Mouse (Mus musculus) heart, embryonic 13.5 days (tissue): ENCODE measurements at regions not wholly inside any gene's neighbourhood (a gene's known extent, or its start where the extent isn't known, plus 50 kb on each side); places are given as distances from the start of the nearest gene placed in this dataset.

Source experiments
- ATAC-seq: fragments of 200-750 bp; cut with Nextera tagmentation; 2 replicates; pipeline ENCODE4 v1.8.0; 2017; ENCODE audit warnings: moderate TSS enrichment; ENCODE audit not compliant: insufficient number of reproducible peaks, low FRiP score, low TSS enrichment; ENCODE audit errors: extremely low read depth
- H3K27ac ChIP-seq: fragments of 300-500 bp; sonication (generic); replicated peaks from 2 replicates; pipeline ENCODE4 v1.5.1; 2015; ENCODE audit warnings: moderate library complexity, mild to moderate bottlenecking, inconsistent platforms
- H3K27me3 ChIP-seq: fragments of 300-500 bp; sonication (generic); replicated peaks from 2 replicates; pipeline ENCODE4 v1.6.1; 2015; ENCODE audit warnings: mild to moderate bottlenecking, inconsistent platforms
- H3K36me3 ChIP-seq: fragments of 300-500 bp; sonication (generic); 2 replicates; pipeline ENCODE4 v1.6.1; 2015; ENCODE audit warnings: mild to moderate bottlenecking, inconsistent platforms
- H3K4me1 ChIP-seq: fragments of 300-500 bp; sonication (generic); 2 replicates; pipeline ENCODE4 v1.6.1; 2015; ENCODE audit warnings: inconsistent platforms
- H3K4me2 ChIP-seq: fragments of 300-500 bp; sonication (generic); 2 replicates; pipeline ENCODE4 v1.6.1; 2015; ENCODE audit warnings: inconsistent platforms, mild to moderate bottlenecking, moderate library complexity
- H3K4me3 ChIP-seq: fragments of 300-500 bp; sonication (generic); 2 replicates; pipeline ENCODE4 v1.5.1; 2015; ENCODE audit warnings: moderate library complexity, mild to moderate bottlenecking, inconsistent platforms
- H3K9ac ChIP-seq: fragments of 300-500 bp; sonication (generic); 2 replicates; pipeline ENCODE4 v1.6.1; 2015; ENCODE audit warnings: inconsistent platforms, mild to moderate bottlenecking, moderate library complexity
- H3K9me3 ChIP-seq: fragments of 300-500 bp; sonication (generic); 2 replicates; pipeline ENCODE4 v1.6.1; 2016; ENCODE audit warnings: inconsistent platforms
- WGBS: fragments of 180-500 bp; shearing (Covaris S2); methylation state at CpG from one replicate; pipeline ENCODE4 v1.1.7; 2015; ENCODE audit warnings: mixed read lengths; 5-methylcytosine and 5-hydroxymethylcytosine counted together

- Histone ChIP-seq H3K9me3 (no peaks in the 10 kb centered on the region), H3K36me3 (no peaks in the 10 kb centered on the region), H3K4me2 (no peak overlapping the region), H3K27ac (no peak overlapping the region), H3K9ac (no peak overlapping the region), H3K4me1 (no peaks in the 10 kb centered on the region), H3K4me3 (no peak overlapping the region), H3K27me3 (no peaks in the 10 kb centered on the region)
- 45% methylated on average over 2 of the region's 2 CpGs for WGBS
- ATAC-seq = no peak
Measured at GRCm38 (mm10) chr11:28782486-28782885, 70.5 kb upstream of the Efemp1 start.

DNA sequence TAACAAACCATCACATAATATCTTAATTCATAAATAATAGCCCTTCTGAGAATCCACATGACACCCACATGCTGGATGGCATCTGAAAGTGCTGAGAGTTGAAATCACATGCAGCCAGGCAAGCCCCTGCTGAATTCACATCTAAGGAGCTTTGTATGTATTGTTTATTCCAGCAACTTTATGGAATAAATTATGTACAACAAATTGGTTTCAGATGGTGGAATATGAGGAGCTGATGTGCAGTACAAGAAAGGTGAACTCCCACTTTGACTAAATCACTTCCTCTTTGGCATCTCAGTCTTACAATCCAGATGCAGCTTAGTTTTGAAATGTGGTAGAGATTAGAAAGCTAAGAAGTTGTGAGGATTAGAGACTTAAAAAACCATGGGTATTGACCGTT lies 82.2 kb upstream of the Efemp1 start:
- H3K9me3 ChIP-seq = no peaks in the 10 kb centered on the region
- ATAC-seq = no peak
- no peak overlapping the region for H3K4me2 ChIP-seq
- no peaks in the 10 kb centered on the region for H3K36me3 ChIP-seq
- no peak overlapping the region for H3K9ac ChIP-seq
- H3K4me1 ChIP-seq = no peaks in the 10 kb centered on the region
- WGBS = 67% methylated on average over 1 of the region's 1 CpGs
- H3K27me3 ChIP-seq = no peaks in the 10 kb centered on the region
- H3K27ac ChIP-seq = no peak overlapping the region
- no peak overlapping the region for H3K4me3 ChIP-seq

DNA sequence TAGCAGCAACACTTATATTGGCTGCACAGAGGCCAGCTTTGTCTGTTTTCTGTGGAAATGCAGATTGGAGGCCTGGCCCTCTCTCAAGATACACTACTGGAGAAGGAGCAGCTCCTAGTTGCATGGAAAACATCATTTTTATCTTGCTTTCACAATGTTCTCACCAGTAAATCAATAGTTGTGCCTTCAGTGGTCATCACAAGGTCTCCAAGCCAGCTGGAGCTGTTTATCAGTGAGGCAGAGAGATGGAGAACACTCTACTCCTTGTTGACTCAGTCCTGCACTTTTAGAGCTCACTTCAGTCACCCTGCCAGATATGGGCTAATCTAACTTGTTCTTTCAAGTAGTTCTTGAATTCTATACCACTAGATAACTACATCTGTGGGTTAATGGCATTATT lies 92.3 kb upstream of the Efemp1 start:
- Histone ChIP-seq H3K4me3 (no peak overlapping the region), H3K27me3 (no peaks in the 10 kb centered on the region), H3K4me1 (no peaks in the 10 kb centered on the region), H3K9me3 (no peaks in the 10 kb centered on the region), H3K9ac (no peak overlapping the region), H3K27ac (no peak overlapping the region), H3K36me3 (no peaks in the 10 kb centered on the region), H3K4me2 (no peak overlapping the region)
- no peak for ATAC-seq

- H3K4me2 ChIP-seq = peak overlapping the region; percentile 38
- H3K36me3 ChIP-seq = no peaks in the 10 kb centered on the region
- H3K9me3 ChIP-seq = no peaks in the 10 kb centered on the region
- H3K4me1 ChIP-seq = peaks cover 9% of the 10 kb centered on the region; the same call in 1 of the 2 replicates
- H3K4me3 ChIP-seq = no peak overlapping the region
- no peak for ATAC-seq
- no peak overlapping the region for H3K27ac ChIP-seq
- no peak overlapping the region for H3K9ac ChIP-seq
- no peaks in the 10 kb centered on the region for H3K27me3 ChIP-seq
- WGBS = 20% methylated on average over 8 of the region's 8 CpGs
Measured at GRCm38 (mm10) chr11:28734941-28735597, 117.9 kb upstream of the Efemp1 start.

GRCm38 (mm10) chr11:28734581-28734931 lies 118.4 kb upstream of the Efemp1 start:
- H3K4me2 ChIP-seq = no peak overlapping the region
- H3K36me3 ChIP-seq = no peaks in the 10 kb centered on the region
- 67% methylated on average over 1 of the region's 1 CpGs for WGBS
- H3K9ac ChIP-seq = no peak overlapping the region
- H3K4me1 ChIP-seq = peaks cover 9% of the 10 kb centered on the region; the same call in 1 of the 2 replicates
- ATAC-seq = no peak
- no peak overlapping the region for H3K4me3 ChIP-seq
- H3K27me3 ChIP-seq = no peaks in the 10 kb centered on the region
- H3K9me3 ChIP-seq = no peaks in the 10 kb centered on the region
- no peak overlapping the region for H3K27ac ChIP-seq

GRCm38 (mm10) chr11:28733877-28734580 lies 119.0 kb upstream of the Efemp1 start:
- Histone ChIP-seq H3K27me3 (no peaks in the 10 kb centered on the region), H3K27ac (no peak overlapping the region), H3K4me3 (no peak overlapping the region), H3K9ac (no peak overlapping the region), H3K36me3 (no peaks in the 10 kb centered on the region), H3K4me2 (no peak overlapping the region), H3K4me1 (peaks cover 9% of the 10 kb centered on the region; the same call in 1 of the 2 replicates), H3K9me3 (no peaks in the 10 kb centered on the region)
- WGBS = 60% methylated on average over 3 of the region's 3 CpGs
- ATAC-seq = no peak

GRCm38 (mm10) chr11:28730140-28730539 lies 122.9 kb upstream of the Efemp1 start:
- Histone ChIP-seq H3K36me3 (no peaks in the 10 kb centered on the region), H3K4me3 (no peak overlapping the region), H3K9me3 (no peaks in the 10 kb centered on the region), H3K4me2 (no peak overlapping the region), H3K9ac (no peak overlapping the region), H3K27me3 (no peaks in the 10 kb centered on the region), H3K4me1 (peaks cover 8% of the 10 kb centered on the region), H3K27ac (no peak overlapping the region)
- no peak for ATAC-seq
- WGBS = 53% methylated on average over 2 of the region's 2 CpGs

DNA sequence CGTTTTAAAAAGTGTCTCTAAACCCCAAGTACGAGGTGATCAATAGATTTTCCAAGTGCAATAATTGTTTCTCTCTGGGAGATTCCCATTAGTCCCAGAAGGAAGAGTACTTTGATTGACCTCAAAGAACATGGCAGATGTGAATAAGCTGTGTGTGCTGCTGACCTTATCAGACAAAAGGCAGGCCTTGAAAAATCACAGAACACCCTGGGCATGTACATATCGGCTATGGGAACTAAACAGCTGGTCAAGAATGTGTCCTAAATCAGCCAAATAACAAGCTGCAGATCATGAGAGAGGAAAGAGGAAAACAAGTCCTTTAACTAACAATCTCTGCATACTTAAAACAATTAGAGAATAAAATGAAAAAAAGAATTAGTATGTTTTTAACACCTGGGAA lies 125.4 kb upstream of the Ccdc85a start:
- H3K27me3 ChIP-seq = no peaks in the 10 kb centered on the region
- no peak overlapping the region for H3K27ac ChIP-seq
- no peak overlapping the region for H3K9ac ChIP-seq
- no peaks in the 10 kb centered on the region for H3K9me3 ChIP-seq
- H3K4me2 ChIP-seq = no peak overlapping the region
- H3K4me1 ChIP-seq = peaks cover 5% of the 10 kb centered on the region
- ATAC-seq = no peak
- H3K4me3 ChIP-seq = no peak overlapping the region
- WGBS = 35% methylated on average over 3 of the region's 3 CpGs
- H3K36me3 ChIP-seq = no peaks in the 10 kb centered on the region

GRCm38 (mm10) chr11:28708431-28708830 lies 124.3 kb upstream of the Ccdc85a start:
- H3K27ac ChIP-seq = no peak overlapping the region
- H3K27me3 ChIP-seq = no peaks in the 10 kb centered on the region
- no peak overlapping the region for H3K4me3 ChIP-seq
- no peak for ATAC-seq
- H3K9me3 ChIP-seq = no peaks in the 10 kb centered on the region
- no peak overlapping the region for H3K4me2 ChIP-seq
- no peaks in the 10 kb centered on the region for H3K36me3 ChIP-seq
- 85% methylated on average over 6 of the region's 6 CpGs for WGBS
- H3K9ac ChIP-seq = no peak overlapping the region
- peaks cover 5% of the 10 kb centered on the region for H3K4me1 ChIP-seq

- Histone ChIP-seq H3K4me3 (no peak overlapping the region), H3K9me3 (no peaks in the 10 kb centered on the region)
- WGBS = 69% methylated on average over 1 of the region's 1 CpGs
Measured at GRCm38 (mm10) chr11:28702384-28702783, 118.3 kb upstream of the Ccdc85a start.

DNA sequence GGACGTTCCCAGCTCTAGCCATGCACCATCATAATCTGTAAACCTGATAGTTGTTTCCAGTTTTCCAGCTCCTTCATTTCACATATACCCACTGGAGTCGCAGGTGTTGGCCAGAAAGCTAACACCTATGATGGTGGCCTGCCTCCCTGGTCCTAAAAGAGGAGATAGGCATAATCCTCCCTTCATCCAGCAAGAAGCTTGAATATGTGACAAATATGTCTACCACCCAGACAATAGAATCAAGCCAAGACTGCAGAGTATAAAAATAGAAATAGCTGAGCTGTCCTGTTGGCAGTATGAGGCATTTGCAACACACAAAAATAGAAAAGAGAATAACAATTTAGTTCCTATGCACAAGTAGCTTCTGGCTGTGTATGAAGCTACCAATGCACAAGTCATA lies 117.3 kb upstream of the Ccdc85a start:
- Histone ChIP-seq H3K27ac (peak overlapping the region; percentile 53; the same call in 1 of the 2 replicates), H3K4me3 (no peak overlapping the region), H3K4me2 (no peak overlapping the region), H3K36me3 (no peaks in the 10 kb centered on the region), H3K4me1 (peaks cover 18% of the 10 kb centered on the region), H3K9ac (no peak overlapping the region), H3K27me3 (no peaks in the 10 kb centered on the region), H3K9me3 (no peaks in the 10 kb centered on the region)
- 56% methylated on average over 2 of the region's 2 CpGs for WGBS
- ATAC-seq = no peak

More at GRCm38 (mm10) chr11:28702384-28702783, 118.3 kb upstream of the Ccdc85a start:
- peaks cover 18% of the 10 kb centered on the region for H3K4me1 ChIP-seq
- no peaks in the 10 kb centered on the region for H3K27me3 ChIP-seq
- no peak for ATAC-seq
- H3K27ac ChIP-seq = no peak overlapping the region
- H3K9ac ChIP-seq = no peak overlapping the region
- H3K4me2 ChIP-seq = no peak overlapping the region
- H3K36me3 ChIP-seq = no peaks in the 10 kb centered on the region

DNA sequence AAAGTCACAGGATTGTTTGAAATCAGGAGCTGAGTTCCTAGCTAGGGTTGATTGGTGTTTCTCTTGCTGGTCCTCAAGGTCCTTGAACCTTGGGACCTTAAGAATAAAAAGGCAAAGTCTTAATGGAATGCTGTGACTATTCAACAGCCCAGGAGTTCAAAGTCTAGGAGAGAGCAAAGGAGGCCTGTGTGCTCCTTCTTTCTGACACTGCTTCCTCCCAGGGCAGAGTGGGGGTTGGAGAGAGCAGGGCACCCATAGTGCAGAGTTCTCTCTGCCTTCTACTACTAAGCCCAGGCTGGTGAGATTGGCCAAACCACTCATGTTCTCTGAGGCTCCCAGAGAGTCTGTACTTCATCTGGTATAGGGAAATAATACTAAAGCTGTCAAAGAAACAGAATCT lies 115.6 kb upstream of the Ccdc85a start:
- H3K4me2 ChIP-seq = no peak overlapping the region
- peaks cover 22% of the 10 kb centered on the region for H3K4me1 ChIP-seq
- ATAC-seq = no peak
- H3K4me3 ChIP-seq = no peak overlapping the region
- no peak overlapping the region for H3K27ac ChIP-seq
- H3K27me3 ChIP-seq = no peaks in the 10 kb centered on the region
- no peaks in the 10 kb centered on the region for H3K9me3 ChIP-seq
- H3K36me3 ChIP-seq = no peaks in the 10 kb centered on the region
- H3K9ac ChIP-seq = no peak overlapping the region
